Mouse (Mus musculus) forebrain, embryonic 11.5 days (tissue): Measurements from ENCODE around the gene Tpx2. TPM values are rescaled to one million over a fixed set of nuclear protein-coding genes. Genes with fewer than 3 reads are reported as not detected.

Source experiments
- ATAC-seq: fragments of 200-750 bp; cut with Nextera tagmentation; replicated peaks from 2 replicates; pipeline ENCODE4 v1.8.0; 2017; ENCODE audit warnings: moderate TSS enrichment; ENCODE audit not compliant: low FRiP score
- DNase-seq: peaks from one replicate; pipeline ENCODE4 v3.0.0-alpha.2; 2017; ENCODE audit warnings: low spot score
- H3K27ac ChIP-seq: fragments of 300-500 bp; sonication (generic); 2 replicates; pipeline ENCODE4 v1.5.1; 2014; ENCODE audit warnings: low read depth, low read length
- H3K27me3 ChIP-seq: fragments of 300-500 bp; sonication (generic); 2 replicates; pipeline ENCODE4 v1.6.1; 2014; ENCODE audit warnings: mild to moderate bottlenecking, low read length, mixed read lengths; ENCODE audit not compliant: control insufficient read depth, insufficient read depth
- H3K36me3 ChIP-seq: fragments of 300-500 bp; sonication (generic); 2 replicates; pipeline ENCODE4 v1.6.1; 2014; ENCODE audit warnings: mild to moderate bottlenecking, low read length, moderate library complexity, mixed read lengths; ENCODE audit not compliant: control insufficient read depth, insufficient read depth
- H3K4me1 ChIP-seq: fragments of 300-500 bp; sonication (generic); replicated peaks from 2 replicates; pipeline ENCODE4 v1.6.1; 2014; ENCODE audit warnings: low read length, mixed read lengths; ENCODE audit not compliant: control insufficient read depth, insufficient read depth
- H3K4me2 ChIP-seq: fragments of 300-500 bp; sonication (generic); 2 replicates; pipeline ENCODE4 v1.6.1; 2014; ENCODE audit warnings: low read depth, mild to moderate bottlenecking, low read length, moderate library complexity, mixed read lengths; ENCODE audit not compliant: severe bottlenecking
- H3K4me3 ChIP-seq: fragments of 300-500 bp; sonication (generic); 2 replicates; pipeline ENCODE4 v1.5.1; 2014; ENCODE audit warnings: low read depth, low read length
- H3K9ac ChIP-seq: fragments of 300-500 bp; sonication (generic); 2 replicates; pipeline ENCODE4 v1.6.1; 2014; ENCODE audit warnings: low read length
- H3K9me3 ChIP-seq: fragments of 300-500 bp; sonication (generic); 2 replicates; pipeline ENCODE4 v1.6.1; 2016; ENCODE audit warnings: low read length, mixed read lengths; ENCODE audit not compliant: control insufficient read depth
- WGBS: fragments of 180-500 bp; shearing (Covaris S2); extraction: QIAGEN DNeasy Blood & Tissue Kit; methylation state at CpG from one replicate; pipeline ENCODE4 v1.1.7; 2014; 5-methylcytosine and 5-hydroxymethylcytosine counted together
- polyA plus RNA-seq: library from polyadenylated mRNA; unstranded; fragments of >200 nt; fragmentation: Nextera tagmentation; extraction: Ambion mirVana; gene quantifications from 2 replicates; pipeline ENCODE4 v1.2.1, GENCODE M21; 2014

The Tpx2 gene
- polyA plus RNA-seq, 1 experiment from 2014 or later: 185 TPM

- ATAC-seq (no peak), DNase-seq (no peak)
- H3K9ac ChIP-seq: no peak overlapping the region
- 0 out of 2 replicates have a peak, but pooled peaks cover 2% of the 10 kb centered on the region for H3K4me1 ChIP-seq
- no peak overlapping the region for H3K4me3 ChIP-seq
- 80% methylated on average over 3 of the region's 3 CpGs for WGBS
- H3K27ac ChIP-seq: no peak overlapping the region
- no peaks in the 10 kb centered on the region for H3K36me3 ChIP-seq
- H3K9me3 ChIP-seq: no peaks in the 10 kb centered on the region
- H3K27me3 ChIP-seq: no peaks in the 10 kb centered on the region
- no peak overlapping the region for H3K4me2 ChIP-seq
Observed at GRCm38 (mm10) chr2:152923621-152924020, 75.9 kb downstream of the Tpx2 start.

DNA sequence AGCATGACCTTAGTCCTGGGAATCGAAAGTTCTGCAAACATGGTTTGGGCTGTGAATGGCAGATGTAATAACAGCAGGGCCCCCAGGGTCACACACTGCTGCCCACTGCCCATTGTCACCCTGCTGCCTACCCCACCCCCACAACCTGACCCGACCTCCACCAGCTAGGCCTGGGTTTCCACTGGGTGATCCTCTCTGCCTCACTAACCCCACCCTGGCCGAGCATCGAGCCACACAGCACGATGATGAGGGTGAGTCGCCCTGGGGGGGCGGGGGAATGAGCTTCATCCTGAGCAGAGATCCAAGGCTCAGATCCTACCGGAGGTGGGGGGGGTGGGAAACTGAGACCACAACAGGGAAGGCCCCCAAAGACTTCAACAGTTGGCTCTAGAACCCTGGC, 76.4 kb downstream of the Tpx2 start:
- no peak for ATAC-seq
- H3K9me3 ChIP-seq: no peaks in the 10 kb centered on the region
- H3K9ac ChIP-seq: no peak overlapping the region
- no peak for DNase-seq
- H3K27ac ChIP-seq: no peak overlapping the region
- H3K4me1 ChIP-seq: 0 out of 2 replicates have a peak, but pooled peaks cover 2% of the 10 kb centered on the region
- no peaks in the 10 kb centered on the region for H3K36me3 ChIP-seq
- WGBS: 61% methylated on average over 8 of the region's 8 CpGs
- no peak overlapping the region for H3K4me3 ChIP-seq
- H3K4me2 ChIP-seq: no peak overlapping the region
- no peaks in the 10 kb centered on the region for H3K27me3 ChIP-seq

GRCm38 (mm10) chr2:152924543-152924942, 76.8 kb downstream of the Tpx2 start:
- no peak overlapping the region for H3K27ac ChIP-seq
- no peak overlapping the region for H3K4me3 ChIP-seq
- no peak for ATAC-seq
- 86% methylated on average over 5 of the region's 5 CpGs for WGBS
- no peak overlapping the region for H3K4me2 ChIP-seq
- H3K36me3 ChIP-seq: no peaks in the 10 kb centered on the region
- H3K27me3 ChIP-seq: no peaks in the 10 kb centered on the region
- H3K9ac ChIP-seq: no peak overlapping the region
- H3K4me1 ChIP-seq: 0 out of 2 replicates have a peak, but pooled peaks cover 2% of the 10 kb centered on the region
- no peaks in the 10 kb centered on the region for H3K9me3 ChIP-seq
- DNase-seq: no peak

DNA sequence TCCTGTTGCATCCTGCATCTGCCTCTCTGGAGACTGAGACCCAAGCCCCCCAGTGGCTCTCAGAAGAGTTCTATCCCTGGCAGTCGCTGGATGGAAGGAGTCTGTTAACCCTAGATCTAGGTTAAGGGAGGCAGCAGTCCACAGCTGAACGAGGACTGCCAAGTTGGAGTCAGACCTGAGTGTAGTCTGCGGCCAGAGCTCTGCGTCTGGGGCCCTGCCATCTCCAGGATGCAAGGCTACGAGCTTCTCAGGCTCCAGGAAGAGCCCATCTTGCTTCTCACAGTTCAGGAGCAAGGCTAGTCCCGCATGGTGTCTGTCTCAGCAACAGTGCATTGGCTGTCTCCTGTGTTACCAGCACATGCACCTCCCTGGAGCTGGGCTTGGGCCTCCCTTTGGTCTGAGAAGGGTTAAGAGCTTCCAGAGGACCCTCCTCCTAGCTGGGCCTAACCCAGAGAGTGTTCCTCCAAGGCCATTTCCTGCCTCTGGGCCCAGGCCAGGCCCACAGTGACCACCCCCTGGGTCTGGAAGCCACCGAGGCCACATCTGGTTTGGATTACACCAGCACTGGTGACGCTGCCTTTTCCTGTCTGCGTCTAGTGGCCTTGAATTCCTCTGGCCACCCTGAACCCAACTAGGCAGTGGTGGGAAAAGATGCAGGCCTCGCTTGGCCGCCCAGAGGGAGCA, 77.6 kb downstream of the Tpx2 start:
- Histone ChIP-seq H3K27ac (no peak overlapping the region), H3K4me3 (no peak overlapping the region), H3K9me3 (no peaks in the 10 kb centered on the region), H3K4me1 (0 out of 2 replicates have a peak, but pooled peaks cover 2% of the 10 kb centered on the region), H3K9ac (no peak overlapping the region), H3K36me3 (no peaks in the 10 kb centered on the region), H3K27me3 (no peaks in the 10 kb centered on the region), H3K4me2 (no peak overlapping the region)
- WGBS: 69% methylated on average over 11 of the region's 11 CpGs
- no peak for DNase-seq
- ATAC-seq: no peak

DNA sequence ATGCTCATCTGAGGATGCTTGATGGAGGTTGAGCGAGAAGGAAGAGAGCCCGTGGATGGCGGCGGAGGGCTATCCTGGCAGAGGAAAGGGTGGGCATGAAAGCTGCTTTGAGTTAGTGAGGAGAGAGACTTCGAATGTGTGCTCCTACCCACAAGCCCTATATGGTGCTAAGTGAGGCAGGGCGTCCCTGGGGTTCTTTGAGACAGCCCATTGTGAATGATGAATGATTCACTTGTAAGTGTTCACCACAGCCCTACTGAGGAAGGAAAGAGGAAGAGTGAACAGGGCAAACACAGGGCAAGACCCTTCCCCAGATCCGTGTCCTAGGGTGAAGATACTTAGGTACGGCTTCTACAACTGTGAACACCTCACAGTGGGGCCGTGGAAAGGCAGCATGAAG, 79.1 kb downstream of the Tpx2 start:
- Histone ChIP-seq H3K27me3 (no peaks in the 10 kb centered on the region), H3K36me3 (no peaks in the 10 kb centered on the region), H3K4me3 (no peak overlapping the region), H3K9me3 (no peaks in the 10 kb centered on the region), H3K27ac (no peak overlapping the region), H3K4me1 (0 out of 2 replicates have a peak, but pooled peaks cover 2% of the 10 kb centered on the region), H3K9ac (no peak overlapping the region), H3K4me2 (no peak overlapping the region)
- WGBS: 82% methylated on average over 9 of the region's 9 CpGs
- DNase-seq (no peak), ATAC-seq (no peak)

- no peak overlapping the region for H3K27ac ChIP-seq
- no peaks in the 10 kb centered on the region for H3K4me1 ChIP-seq
- no peak for ATAC-seq
- H3K9me3 ChIP-seq: no peaks in the 10 kb centered on the region
- H3K9ac ChIP-seq: no peak overlapping the region
- no peak overlapping the region for H3K4me3 ChIP-seq
- DNase-seq: no peak
- no peaks in the 10 kb centered on the region for H3K27me3 ChIP-seq
- no peak overlapping the region for H3K4me2 ChIP-seq
- WGBS: 76% methylated on average over 5 of the region's 5 CpGs
- H3K36me3 ChIP-seq: no peaks in the 10 kb centered on the region
Observed at GRCm38 (mm10) chr2:152927371-152927770, 79.6 kb downstream of the Tpx2 start.

- Histone ChIP-seq H3K4me3 (no peak overlapping the region), H3K9ac (no peak overlapping the region), H3K36me3 (no peaks in the 10 kb centered on the region), H3K9me3 (no peaks in the 10 kb centered on the region), H3K27me3 (no peaks in the 10 kb centered on the region), H3K27ac (no peak overlapping the region), H3K4me2 (no peak overlapping the region), H3K4me1 (no peaks in the 10 kb centered on the region)
- no peak for DNase-seq
- WGBS: 49% methylated on average over 14 of the region's 14 CpGs
- no peak for ATAC-seq
Observed at GRCm38 (mm10) chr2:152928219-152928987, 80.6 kb downstream of the Tpx2 start.

GRCm38 (mm10) chr2:152928988-152929370, 81.2 kb downstream of the Tpx2 start:
- no peak overlapping the region for H3K4me3 ChIP-seq
- H3K4me1 ChIP-seq: no peaks in the 10 kb centered on the region
- H3K36me3 ChIP-seq: no peaks in the 10 kb centered on the region
- H3K27ac ChIP-seq: no peak overlapping the region
- ATAC-seq (no peak), DNase-seq (no peak)
- H3K9ac ChIP-seq: no peak overlapping the region
- WGBS: 66% methylated on average over 3 of the region's 3 CpGs
- H3K27me3 ChIP-seq: no peaks in the 10 kb centered on the region
- H3K9me3 ChIP-seq: no peaks in the 10 kb centered on the region
- no peak overlapping the region for H3K4me2 ChIP-seq
